In the genomic region with DNA sequence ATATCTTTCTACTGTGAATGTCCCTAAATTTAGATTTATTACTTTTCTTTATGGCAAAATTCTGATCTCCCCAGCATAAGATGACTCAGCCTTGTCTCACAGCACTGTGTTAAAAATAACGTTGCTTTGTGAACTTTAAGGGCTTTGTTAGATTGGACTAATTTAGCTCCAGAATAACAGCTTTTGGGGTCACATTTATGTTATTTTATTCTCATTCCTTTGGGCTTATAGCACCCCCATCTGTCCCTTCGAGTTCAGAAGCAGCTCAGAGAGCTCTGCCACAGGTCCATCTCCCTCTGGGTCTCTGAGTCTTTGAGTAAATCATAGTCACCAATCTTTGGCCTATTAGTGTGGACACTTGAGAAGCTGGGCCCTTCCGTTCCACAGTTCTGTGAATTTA, we compare ENCODE assay signal across 18 mouse cellular contexts. TPM values are rescaled to one million over a fixed set of nuclear protein-coding genes. Genes with fewer than 3 reads are reported as not detected.
DNase-seq lines count a peak whose midpoint lies in the region; TF ChIP-seq lines count a peak whose summit lies in the region.
"Had no signal": no experiment of that assay in that cellular context is flagged by ENCODE, and none has a peak within 500 bp of the region (broad histone marks: within the 10 kb centered on the region; RNA-seq: fewer than 3 reads in every experiment).

No protein-coding gene starts in this region.

- H3K27me3 ChIP-seq in kidney, adult 2 months (replicated peaks; ENCODE audit: control insufficient read depth, insufficient read depth, low read length): no peaks in the 10 kb centered on the region
- H3K27me3 ChIP-seq: hindbrain, embryonic 15.5 days; intestine, embryonic 15.5 days; limb, embryonic 12.5 days; midbrain, embryonic 13.5 days; stomach, embryonic 15.5 days had no signal

- no peak overlapping the region for H3K27ac ChIP-seq in kidney, adult 2 months (ENCODE audit: insufficient read depth, low read depth, low read length)
- H3K27ac ChIP-seq in cortical plate, adult 2 months (ENCODE audit: insufficient read depth, low read length): no peak overlapping the region
- H3K27ac ChIP-seq: hindbrain, embryonic 15.5 days; intestine, embryonic 15.5 days; limb, embryonic 12.5 days; liver, embryonic 14.5 days; midbrain, embryonic 13.5 days; stomach, embryonic 15.5 days had no signal

- TF ChIP-seq POLR2A in kidney, adult 2 months (IDR thresholded peaks at IDR 0.05; ENCODE audit: low read depth, low read length): no peak
- no peak for TF ChIP-seq POLR2A in cortical plate, adult 2 months (IDR thresholded peaks at IDR 0.05; ENCODE audit: extremely low read depth, insufficient read depth, low read length)

- no peak overlapping the region for H3K4me3 ChIP-seq in kidney, adult 2 months (ENCODE audit: insufficient read depth, low read depth, low read length)
- no peak overlapping the region for H3K4me3 ChIP-seq in cortical plate, adult 2 months (ENCODE audit: insufficient read depth, low read length)
- H3K4me3 ChIP-seq: hindbrain, embryonic 15.5 days; intestine, embryonic 15.5 days; limb, embryonic 12.5 days; midbrain, embryonic 13.5 days; stomach, embryonic 15.5 days had no signal

- 52% methylated on average over 3 of the region's 3 CpGs for WGBS in kidney, adult 2 months

- H3K36me3 ChIP-seq in kidney, adult 2 months (ENCODE audit: control insufficient read depth, insufficient read depth, low read length): no peaks in the 10 kb centered on the region
- H3K36me3 ChIP-seq: stomach, embryonic 15.5 days had no signal

- DNase-seq in kidney, adult 2 months: no peak
- no peak for DNase-seq in kidney, adult 18-20 months
- DNase-seq in right cerebral cortex, adult 2 months (ENCODE audit: low spot score in 2 of 2): peak; percentile 11 to 21
- no peak for DNase-seq in right cerebral cortex, postnatal 36 days (ENCODE audit: low spot score in 2 of 2)
- no peak for DNase-seq in right cerebral cortex, postnatal 25 days
- DNase-seq in adrenal gland, adult 2 months: no peak
- DNase-seq: cerebellum, postnatal 14 days; embryo, embryonic 11 days; heart, adult 18-20 months; heart, postnatal 36 days; kidney, postnatal 14 days had no signal

- H3K4me1 ChIP-seq in kidney, adult 2 months (ENCODE audit: control insufficient read depth, insufficient read depth, low read length): no peaks in the 10 kb centered on the region
- peaks cover 2% of the 10 kb centered on the region; the same call in 1 of the 2 replicates for H3K4me1 ChIP-seq in cortical plate, adult 2 months (ENCODE audit: control insufficient read depth, insufficient read depth, low read length)
- H3K4me1 ChIP-seq: hindbrain, embryonic 15.5 days; intestine, embryonic 15.5 days; limb, embryonic 12.5 days; midbrain, embryonic 13.5 days; stomach, embryonic 15.5 days had no signal

- TF ChIP-seq CTCF in kidney, adult 2 months (conservative IDR thresholded peaks at IDR 0.05; ENCODE audit: insufficient read depth, insufficient read length, low read depth, low read length): 0 out of 2 replicates have a peak, but pooled peaks have one; percentile 3
- TF ChIP-seq CTCF in cortical plate, adult 2 months (IDR thresholded peaks at IDR 0.05; ENCODE audit: extremely low read depth, insufficient read depth, low read length): 0 out of 2 replicates have a peak, but pooled peaks have one; percentile 19

RNA-seq across cellular contexts. Expression of a gene that starts 36.1 kb away (rescaled TPM):
- polyA plus RNA-seq in kidney, adult 2 months (2012; rRNA removed): 0.06 and 0.08 TPM in 2 replicates
- polyA plus RNA-seq in cortical plate, adult 2 months (2012; rRNA removed): 0.30 and 0.35 TPM in 2 replicates
- total RNA-seq in adrenal gland, adult 2 months (2021): 1 to 10 TPM in 1 of 2 experiments, under 1 TPM in 1; 0.45 to 1.1 TPM
- polyA plus RNA-seq in adrenal gland, adult 2 months (2012; rRNA removed): not detected in 2 replicates

RNA-seq across cellular contexts. Expression of a gene that starts 36.4 kb away (rescaled TPM):
- 37.2 TPM in 2 replicates for polyA plus RNA-seq in kidney, adult 2 months (2012; rRNA removed)
- 11.2 and 11.3 TPM in 2 replicates for polyA plus RNA-seq in cortical plate, adult 2 months (2012; rRNA removed)
- 10 to 100 TPM; 11.2 to 11.3 TPM for total RNA-seq in adrenal gland, adult 2 months (2021)
- polyA plus RNA-seq in adrenal gland, adult 2 months (2012; rRNA removed): 14.0 and 16.3 TPM in 2 replicates

Comparison
In these comparisons a context has a peak if more than half of its experiments do, and no peak if none do; other contexts are left out.
1. DNase-seq: peak in right cerebral cortex, adult 2 months (2 of 2); none in kidney, adult 2 months (single experiment), kidney, adult 18-20 months (single experiment), right cerebral cortex, postnatal 36 days (0 of 2), right cerebral cortex, postnatal 25 days (single experiment) and adrenal gland, adult 2 months (single experiment).